Mouse (Mus musculus) heart, adult 2 months (tissue): Measurements from ENCODE around the gene Galnt13. TPM values are rescaled to one million over a fixed set of nuclear protein-coding genes. Genes with fewer than 3 reads are reported as not detected.

Source experiments
- DNase-seq, 2 experiments: peaks; one replicate each; pipeline ENCODE4 v3.0.0; 2021
- H3K27ac ChIP-seq: fragments of 200-600 bp; 2 replicates; pipeline ENCODE4 v1.8.1; 2022
- H3K27me3 ChIP-seq: fragments of 200-500 bp; 2 replicates; pipeline ENCODE4 v1.6.1; 2012; ENCODE audit warnings: mild to moderate bottlenecking, low read length, inconsistent platforms, mixed read lengths; ENCODE audit not compliant: control insufficient read depth, insufficient read depth
- H3K36me3 ChIP-seq: fragments of 200-500 bp; 2 replicates; pipeline ENCODE4 v1.6.1; 2012; ENCODE audit warnings: low read length, inconsistent platforms; ENCODE audit not compliant: control insufficient read depth, insufficient read depth
- H3K4me1 ChIP-seq: fragments of 200-500 bp; 2 replicates; pipeline ENCODE4 v1.6.1; 2011; ENCODE audit warnings: low read length; ENCODE audit not compliant: control insufficient read depth, insufficient read depth
- H3K4me3 ChIP-seq: fragments of 200-600 bp; 2 replicates; pipeline ENCODE4 v1.8.1; 2022
- H3K79me2 ChIP-seq: fragments of 200-500 bp; replicated peaks from 2 replicates; pipeline ENCODE4 v1.6.1; 2012; ENCODE audit warnings: mild to moderate bottlenecking, inconsistent platforms, low read length, moderate library complexity, mixed read lengths; ENCODE audit not compliant: control insufficient read depth, insufficient read depth
- H3K9ac ChIP-seq: fragments of 200-500 bp; 2 replicates; pipeline ENCODE4 v1.6.1; 2012; ENCODE audit warnings: low read depth, mild to moderate bottlenecking, control low read depth, inconsistent platforms, low read length, mixed read lengths
- CTCF ChIP-seq: fragments of 200-600 bp; IDR thresholded peaks from 2 replicates; pipeline ENCODE4 v1.8.1; 2022; ENCODE audit warnings: antibody characterized with exemption, mild to moderate bottlenecking, moderate library complexity
- EP300 ChIP-seq: fragments of 200-500 bp; IDR thresholded peaks from 2 replicates; pipeline ENCODE4 v1.6.1; 2011; ENCODE audit warnings: low read depth, low read length, control low read depth; ENCODE audit not compliant: insufficient read depth
- POLR2A ChIP-seq: fragments of 200-500 bp; IDR thresholded peaks from 2 replicates; pipeline ENCODE4 v1.6.1; 2011; ENCODE audit warnings: mild to moderate bottlenecking, low read depth, low read length, control low read depth; ENCODE audit not compliant: insufficient read depth
- WGBS: fragments of 180-500 bp; shearing (Covaris S2); methylation state at CpG from one replicate; pipeline ENCODE4 v1.1.7; 2018; 5-methylcytosine and 5-hydroxymethylcytosine counted together
- intact Hi-C: fragments of 180-260 bp; cut with DNase I; formaldehyde crosslinking; loops from one replicate; pipeline ENCODE4 v1.15.1; 2025
- polyA plus RNA-seq: library from polyadenylated mRNA; depleted of rRNA; stranded (reverse); fragments of >200 nt; gene quantifications from 2 replicates; pipeline ENCODE4 v1.2.3, GENCODE M21; 2012
- total RNA-seq, 2 experiments: library from RNA; stranded (reverse); gene quantifications; 2 replicates each; pipeline ENCODE4 v1.2.3; 2021

Galnt13 gene
- total and polyA plus RNA-seq, 3 experiments: not detected

- H3K36me3 ChIP-seq: no peaks in the 10 kb centered on the region
- H3K4me3 ChIP-seq: no peak overlapping the region
- no peaks in the 10 kb centered on the region for H3K27me3 ChIP-seq
- DNase-seq: no peak
- TF ChIP-seq EP300 (no peak), POLR2A (no peak), CTCF (no peak)
- no peak overlapping the region for H3K9ac ChIP-seq
- H3K27ac ChIP-seq: no peak overlapping the region
- WGBS: 88% methylated on average over 2 of the region's 2 CpGs
- intact Hi-C loops: no loop called here
- H3K79me2 ChIP-seq: no peaks in the 10 kb centered on the region
- H3K4me1 ChIP-seq: no peaks in the 10 kb centered on the region
Measured at GRCm38 (mm10) chr2:55085580-55085979, 649.5 kb downstream of the Galnt13 start.

GRCm38 (mm10) chr2:55088034-55088433 is 651.9 kb downstream of the Galnt13 start:
- intact Hi-C loops: loop anchor here (2.0 kb wide), 1 partner anchor 829 kb away; no protein-coding TSS in a partner anchor
- no peak overlapping the region for H3K9ac ChIP-seq
- 79% methylated on average over 1 of the region's 1 CpGs for WGBS

GRCm38 (mm10) chr2:55090332-55090731 is 654.2 kb downstream of the Galnt13 start:
- Histone ChIP-seq H3K36me3 (no peaks in the 10 kb centered on the region), H3K4me3 (no peak overlapping the region), H3K27me3 (no peaks in the 10 kb centered on the region), H3K9ac (no peak overlapping the region), H3K79me2 (no peaks in the 10 kb centered on the region), H3K27ac (no peak overlapping the region), H3K4me1 (no peaks in the 10 kb centered on the region)
- TF ChIP-seq POLR2A (no peak), EP300 (no peak), CTCF (peak; percentile 66)
- intact Hi-C loops: loop anchor here (5.0 kb wide), 1 partner anchor 752 kb away; no protein-coding TSS in a partner anchor
- 21% methylated on average over 3 of the region's 3 CpGs for WGBS
- DNase-seq: no peak

More at GRCm38 (mm10) chr2:55088034-55088433, 651.9 kb downstream of the Galnt13 start:
- no peaks in the 10 kb centered on the region for H3K36me3 ChIP-seq
- no peaks in the 10 kb centered on the region for H3K27me3 ChIP-seq
- no peak overlapping the region for H3K27ac ChIP-seq
- no peak for DNase-seq
- no peak for TF ChIP-seq POLR2A
- no peak for TF ChIP-seq CTCF
- no peak for TF ChIP-seq EP300
- no peak overlapping the region for H3K4me3 ChIP-seq
- no peaks in the 10 kb centered on the region for H3K79me2 ChIP-seq
- no peaks in the 10 kb centered on the region for H3K4me1 ChIP-seq

- Histone ChIP-seq H3K4me3 (no peak overlapping the region), H3K9ac (no peak overlapping the region), H3K27ac (no peak overlapping the region), H3K36me3 (no peaks in the 10 kb centered on the region), H3K79me2 (no peaks in the 10 kb centered on the region), H3K27me3 (no peaks in the 10 kb centered on the region), H3K4me1 (no peaks in the 10 kb centered on the region)
- 57% methylated on average over 4 of the region's 4 CpGs for WGBS
- intact Hi-C loops: loop anchor here (5.0 kb wide), 1 partner anchor 751 kb away; no protein-coding TSS in a partner anchor
- no peak for DNase-seq
- no peak for TF ChIP-seq POLR2A
- no peak for TF ChIP-seq EP300
- no peak for TF ChIP-seq CTCF
Measured at GRCm38 (mm10) chr2:55091495-55091894, 655.4 kb downstream of the Galnt13 start.

GRCm38 (mm10) chr2:55099100-55099499 is 663.0 kb downstream of the Galnt13 start:
- DNase-seq: no peak
- 69% methylated on average over 1 of the region's 1 CpGs for WGBS
- H3K4me3 ChIP-seq: no peak overlapping the region
- no peak overlapping the region for H3K27ac ChIP-seq
- H3K27me3 ChIP-seq: no peaks in the 10 kb centered on the region
- H3K9ac ChIP-seq: no peak overlapping the region
- intact Hi-C loops: no loop called here
- no peaks in the 10 kb centered on the region for H3K36me3 ChIP-seq
- no peaks in the 10 kb centered on the region for H3K79me2 ChIP-seq
- H3K4me1 ChIP-seq: no peaks in the 10 kb centered on the region
- TF ChIP-seq CTCF: no peak
- TF ChIP-seq EP300: no peak
- TF ChIP-seq POLR2A: no peak

- 62% methylated on average over 5 of the region's 5 CpGs for WGBS
- no peak overlapping the region for H3K27ac ChIP-seq
- DNase-seq: no peak
- H3K27me3 ChIP-seq: no peaks in the 10 kb centered on the region
- H3K4me1 ChIP-seq: no peaks in the 10 kb centered on the region
- no peaks in the 10 kb centered on the region for H3K36me3 ChIP-seq
- TF ChIP-seq POLR2A (no peak), CTCF (peak; percentile 30), EP300 (no peak)
- H3K4me3 ChIP-seq: no peak overlapping the region
- H3K9ac ChIP-seq: no peak overlapping the region
- no peaks in the 10 kb centered on the region for H3K79me2 ChIP-seq
- intact Hi-C loops: no loop called here
Measured at GRCm38 (mm10) chr2:55101279-55101678, 665.2 kb downstream of the Galnt13 start.
